Mouse (Mus musculus) midbrain, embryonic 14.5 days (tissue): ENCODE measurements at regions not wholly inside any gene's neighbourhood (a gene's known extent, or its start where the extent isn't known, plus 50 kb on each side); places are given as distances from the start of the nearest gene placed in this dataset.

Source experiments
- ATAC-seq: fragments of 200-750 bp; cut with Nextera tagmentation; 2 replicates; pipeline ENCODE4 v1.8.0; 2017; ENCODE audit warnings: moderate number of reproducible peaks, moderate library complexity; ENCODE audit not compliant: low FRiP score, low TSS enrichment
- DNase-seq: peaks from one replicate; pipeline ENCODE4 v3.0.0-alpha.2; 2015
- H3K27ac ChIP-seq: fragments of 300-500 bp; sonication (generic); replicated peaks from 2 replicates; pipeline ENCODE4 v1.5.1; 2014; ENCODE audit warnings: mild to moderate bottlenecking, low read depth, low read length, moderate library complexity
- H3K27me3 ChIP-seq: fragments of 300-500 bp; sonication (generic); 2 replicates; pipeline ENCODE4 v1.6.1; 2014; ENCODE audit warnings: low read length, control low read depth, mixed read lengths; ENCODE audit not compliant: control insufficient read depth, insufficient read depth
- H3K36me3 ChIP-seq: fragments of 300-500 bp; sonication (generic); 2 replicates; pipeline ENCODE4 v1.6.1; 2014; ENCODE audit warnings: low read length, control low read depth; ENCODE audit not compliant: control insufficient read depth, insufficient read depth
- H3K4me1 ChIP-seq: fragments of 300-500 bp; sonication (generic); 2 replicates; pipeline ENCODE4 v1.6.1; 2014; ENCODE audit warnings: mild to moderate bottlenecking, antibody characterized with exemption, low read length, control low read depth; ENCODE audit not compliant: control insufficient read depth, insufficient read depth
- H3K4me2 ChIP-seq: fragments of 300-500 bp; sonication (generic); 2 replicates; pipeline ENCODE4 v1.6.1; 2014; ENCODE audit warnings: mild to moderate bottlenecking, low read length, moderate library complexity
- H3K4me3 ChIP-seq: fragments of 300-500 bp; sonication (generic); replicated peaks from 2 replicates; pipeline ENCODE4 v1.5.1; 2014; ENCODE audit warnings: low read depth, low read length
- H3K9ac ChIP-seq: fragments of 300-500 bp; sonication (generic); replicated peaks from 2 replicates; pipeline ENCODE4 v1.6.1; 2014; ENCODE audit warnings: mild to moderate bottlenecking, low read length, moderate library complexity
- H3K9me3 ChIP-seq: fragments of 300-500 bp; sonication (generic); 2 replicates; pipeline ENCODE4 v1.6.1; 2016; ENCODE audit warnings: low read length, control low read depth, mixed read lengths; ENCODE audit not compliant: control insufficient read depth
- WGBS: fragments of 180-500 bp; shearing (Covaris S2); extraction: QIAGEN DNeasy Blood & Tissue Kit; methylation state at CpG from one replicate; pipeline ENCODE4 v1.1.7; 2014; 5-methylcytosine and 5-hydroxymethylcytosine counted together

DNA sequence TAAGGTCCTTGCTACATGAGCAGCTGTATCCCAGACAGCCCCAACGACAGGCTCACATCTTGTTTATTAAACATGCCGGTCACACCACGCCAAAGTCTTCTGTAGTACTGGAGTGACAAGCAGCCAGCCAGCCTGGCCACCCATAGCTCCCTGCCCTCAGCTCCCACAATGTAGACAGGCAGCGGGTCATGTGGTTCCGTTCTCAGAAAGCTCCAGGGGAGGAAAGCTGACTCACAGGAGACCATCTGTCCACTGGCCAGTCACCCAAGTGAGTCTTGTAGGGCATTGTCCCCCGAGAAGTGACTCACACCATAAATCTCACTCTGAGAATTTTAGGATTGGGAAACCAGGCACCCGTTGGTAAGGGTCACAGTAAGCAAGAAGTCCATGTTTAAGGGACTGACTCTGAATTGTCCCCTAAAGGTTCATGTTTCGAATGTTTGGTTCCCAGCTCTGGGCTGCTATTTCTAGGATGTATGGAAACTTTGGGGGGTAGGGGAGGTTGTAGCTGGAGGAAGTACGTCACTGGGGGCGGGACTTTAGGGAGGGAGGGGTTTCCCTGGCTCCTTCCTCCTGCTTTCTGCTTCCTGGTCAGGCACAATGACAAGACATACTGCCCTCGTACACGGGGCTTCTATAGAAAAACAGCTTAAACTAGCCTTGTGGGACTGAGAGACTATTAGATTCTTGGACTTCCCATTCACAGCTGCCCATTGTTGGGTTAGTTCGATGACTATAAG, 203.0 kb upstream of the Tbx3 start:
- no peak overlapping the region for H3K4me3 ChIP-seq
- no peak for DNase-seq
- no peaks in the 10 kb centered on the region for H3K9me3 ChIP-seq
- H3K9ac ChIP-seq: no peak overlapping the region
- ATAC-seq: no peak
- WGBS: 83% methylated on average over 13 of the region's 13 CpGs
- no peaks in the 10 kb centered on the region for H3K4me1 ChIP-seq
- no peaks in the 10 kb centered on the region for H3K27me3 ChIP-seq
- no peak overlapping the region for H3K4me2 ChIP-seq
- H3K27ac ChIP-seq: no peak overlapping the region
- H3K36me3 ChIP-seq: no peaks in the 10 kb centered on the region

DNA sequence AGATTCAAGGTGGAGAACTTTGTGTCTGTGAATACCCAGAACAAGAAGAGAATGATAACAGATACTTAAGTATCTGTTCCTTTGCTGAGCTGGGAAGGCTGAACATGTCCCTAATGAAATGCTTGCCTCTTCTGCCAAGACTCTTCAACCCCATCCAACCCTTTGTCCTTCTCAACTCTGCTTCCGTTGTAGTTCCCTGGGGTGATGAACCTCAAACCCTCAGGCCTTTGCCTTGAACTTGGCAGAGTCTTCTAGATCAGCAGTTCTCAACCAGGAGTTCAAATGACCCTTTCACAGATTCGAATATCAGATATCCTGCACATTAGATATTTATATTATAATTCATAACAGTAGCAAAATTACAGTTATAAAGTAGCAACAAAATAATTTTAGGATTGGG, 192.5 kb upstream of the Tbx3 start:
- ATAC-seq: no peak
- Histone ChIP-seq H3K27ac (no peak overlapping the region), H3K4me2 (no peak overlapping the region), H3K27me3 (no peaks in the 10 kb centered on the region), H3K36me3 (no peaks in the 10 kb centered on the region), H3K9ac (no peak overlapping the region), H3K4me1 (no peaks in the 10 kb centered on the region), H3K4me3 (no peak overlapping the region), H3K9me3 (no peaks in the 10 kb centered on the region)
- DNase-seq: no peak
- WGBS: 84% methylated on average over 2 of the region's 2 CpGs

DNA sequence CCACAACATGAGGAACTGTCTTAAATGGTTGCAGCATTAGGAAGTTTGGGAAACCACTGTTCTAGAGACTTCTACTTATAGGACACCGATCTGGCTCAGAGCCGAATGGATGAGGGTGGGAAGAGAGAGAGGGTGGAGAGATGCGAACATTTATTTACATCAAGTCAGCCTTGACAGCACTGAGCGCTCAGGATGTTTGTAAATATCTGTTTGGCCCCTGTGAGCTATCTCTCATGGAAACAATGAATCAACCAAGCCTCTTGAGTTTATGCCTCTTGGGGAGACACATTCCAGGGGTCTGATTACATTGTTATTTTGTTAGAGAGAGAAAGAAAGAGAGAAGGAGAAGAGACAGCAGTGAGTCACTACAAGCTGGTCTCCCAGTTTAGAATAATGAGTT, 192.1 kb upstream of the Tbx3 start:
- Histone ChIP-seq H3K9me3 (no peaks in the 10 kb centered on the region), H3K27me3 (no peaks in the 10 kb centered on the region), H3K9ac (no peak overlapping the region), H3K4me2 (no peak overlapping the region), H3K4me3 (no peak overlapping the region), H3K36me3 (no peaks in the 10 kb centered on the region), H3K27ac (no peak overlapping the region), H3K4me1 (no peaks in the 10 kb centered on the region)
- ATAC-seq (no peak), DNase-seq (no peak)
- 91% methylated on average over 4 of the region's 4 CpGs for WGBS

DNA sequence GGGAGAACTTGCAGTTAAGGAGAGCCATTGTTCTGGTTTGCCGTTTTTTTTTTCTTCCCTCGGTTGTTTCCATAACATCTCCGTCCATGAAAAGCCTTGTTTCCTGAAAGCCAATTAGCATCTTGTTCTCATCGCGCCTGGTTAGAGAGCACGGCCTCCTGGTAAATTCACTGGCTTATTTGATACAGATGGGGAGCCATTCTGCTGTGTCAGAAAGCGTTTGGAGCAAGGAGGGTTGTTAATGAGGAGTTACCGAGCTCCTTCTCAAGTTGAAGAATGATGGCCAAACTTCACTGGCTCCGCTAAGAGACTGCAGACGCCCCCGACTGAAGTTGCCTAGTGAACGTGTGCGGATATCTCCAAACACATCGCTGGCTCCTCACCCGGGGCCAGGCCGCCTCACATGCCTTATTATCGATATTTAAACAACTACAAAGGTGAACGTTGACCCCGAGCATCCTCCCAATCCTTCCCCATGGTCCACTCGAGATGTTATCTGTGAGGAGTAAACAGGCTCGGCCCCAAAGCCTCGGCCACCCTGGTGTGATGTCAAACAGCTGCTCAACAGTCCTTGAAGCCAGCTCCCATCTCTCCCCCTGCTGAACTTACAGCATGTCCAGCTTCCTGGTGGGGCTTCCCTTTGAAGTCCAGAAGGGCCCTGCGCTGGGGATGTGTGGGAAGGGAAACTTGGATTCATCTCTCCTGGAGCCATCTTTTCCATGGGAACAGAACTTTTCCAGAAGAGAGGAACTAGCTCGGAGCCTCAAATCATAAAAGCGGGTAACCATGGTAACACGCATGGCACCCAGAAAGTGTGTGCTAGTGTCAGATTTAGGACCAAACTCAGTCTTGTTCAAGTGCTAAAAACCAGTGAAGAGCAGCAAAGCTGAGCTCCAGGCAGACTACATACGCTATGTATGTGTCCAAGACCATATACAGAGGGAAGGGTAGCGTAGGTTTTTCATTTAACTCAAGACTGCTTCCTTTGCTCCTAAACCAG, 190.0 kb upstream of the Tbx3 start:
- H3K9me3 ChIP-seq: no peaks in the 10 kb centered on the region
- no peak overlapping the region for H3K4me3 ChIP-seq
- ATAC-seq: no peak
- H3K27ac ChIP-seq: no peak overlapping the region
- DNase-seq: peak; percentile 3
- H3K4me1 ChIP-seq: no peaks in the 10 kb centered on the region
- H3K9ac ChIP-seq: no peak overlapping the region
- no peaks in the 10 kb centered on the region for H3K36me3 ChIP-seq
- H3K4me2 ChIP-seq: no peak overlapping the region
- 73% methylated on average over 28 of the region's 28 CpGs for WGBS
- H3K27me3 ChIP-seq: no peaks in the 10 kb centered on the region

DNA sequence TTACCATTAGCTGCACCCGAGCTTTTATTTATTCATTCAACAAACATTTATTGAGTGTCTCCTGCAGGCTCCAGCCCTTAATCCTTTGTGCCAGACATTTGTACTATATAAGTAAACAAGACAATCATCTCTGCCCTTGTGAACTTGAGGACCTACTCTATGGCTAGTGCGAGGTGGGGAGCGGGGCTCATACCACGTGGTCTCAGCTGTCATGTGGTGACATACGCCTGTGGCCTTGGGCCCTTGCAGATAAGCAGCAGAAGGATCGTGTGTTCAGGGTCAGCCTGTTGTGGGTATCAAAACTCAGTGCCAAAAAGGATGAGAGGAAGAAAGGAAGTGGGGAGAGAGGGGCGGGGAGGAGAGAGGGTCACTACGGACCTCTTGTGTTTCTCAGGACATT, 186.8 kb upstream of the Tbx3 start:
- H3K4me1 ChIP-seq: no peaks in the 10 kb centered on the region
- H3K9me3 ChIP-seq: no peaks in the 10 kb centered on the region
- 93% methylated on average over 8 of the region's 8 CpGs for WGBS
- H3K27ac ChIP-seq: no peak overlapping the region
- H3K4me2 ChIP-seq: no peak overlapping the region
- H3K9ac ChIP-seq: no peak overlapping the region
- no peak overlapping the region for H3K4me3 ChIP-seq
- ATAC-seq: no peak
- no peak for DNase-seq
- H3K27me3 ChIP-seq: no peaks in the 10 kb centered on the region
- H3K36me3 ChIP-seq: no peaks in the 10 kb centered on the region

DNA sequence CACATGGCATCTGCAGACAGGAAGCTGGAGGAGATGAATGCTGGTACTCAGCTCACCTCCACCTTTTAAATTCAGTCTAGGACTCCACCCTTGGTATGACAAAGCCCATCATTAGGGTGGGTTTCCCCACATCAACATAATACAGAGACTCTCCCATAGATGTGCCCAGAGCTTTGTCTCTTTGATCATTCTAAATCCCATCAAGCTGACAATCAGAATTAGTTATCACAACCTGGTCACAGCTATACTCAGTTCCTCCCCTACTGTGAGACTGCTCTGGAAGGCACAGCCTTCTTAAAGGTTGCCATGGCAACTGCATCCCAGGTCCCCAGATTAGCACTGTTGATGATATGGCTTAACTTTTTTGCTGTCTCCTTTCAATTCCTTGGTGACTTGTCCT, 184.3 kb upstream of the Tbx3 start:
- ATAC-seq (no peak), DNase-seq (peak; percentile 37)
- Histone ChIP-seq H3K9ac (no peak overlapping the region), H3K4me3 (no peak overlapping the region), H3K4me2 (no peak overlapping the region), H3K4me1 (no peaks in the 10 kb centered on the region), H3K9me3 (no peaks in the 10 kb centered on the region), H3K36me3 (no peaks in the 10 kb centered on the region), H3K27ac (no peak overlapping the region), H3K27me3 (no peaks in the 10 kb centered on the region)

DNA sequence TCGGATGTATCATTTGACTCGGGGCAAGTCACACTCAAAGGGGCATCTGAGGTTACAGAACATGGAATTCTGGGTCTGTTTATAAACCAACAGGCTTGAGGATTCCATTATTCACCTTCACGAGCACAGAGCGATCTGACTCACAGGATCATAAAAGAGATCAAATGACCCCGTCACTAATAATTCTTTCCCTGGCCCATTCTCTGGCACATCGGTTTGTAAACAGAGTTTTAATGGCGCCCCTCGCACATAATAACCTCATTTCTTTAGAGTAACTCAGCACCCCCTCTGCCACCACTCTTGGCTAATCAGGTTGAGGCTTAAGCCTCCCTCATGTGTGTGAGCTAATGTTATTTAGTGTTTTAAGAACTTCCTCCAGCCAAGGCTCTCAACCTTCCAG, 183.3 kb upstream of the Tbx3 start:
- 90% methylated on average over 8 of the region's 8 CpGs for WGBS
- ATAC-seq (no peak), DNase-seq (no peak)
- Histone ChIP-seq H3K27me3 (no peaks in the 10 kb centered on the region), H3K9ac (no peak overlapping the region), H3K4me1 (no peaks in the 10 kb centered on the region), H3K27ac (no peak overlapping the region), H3K9me3 (no peaks in the 10 kb centered on the region), H3K4me2 (no peak overlapping the region), H3K36me3 (no peaks in the 10 kb centered on the region), H3K4me3 (no peak overlapping the region)

DNA sequence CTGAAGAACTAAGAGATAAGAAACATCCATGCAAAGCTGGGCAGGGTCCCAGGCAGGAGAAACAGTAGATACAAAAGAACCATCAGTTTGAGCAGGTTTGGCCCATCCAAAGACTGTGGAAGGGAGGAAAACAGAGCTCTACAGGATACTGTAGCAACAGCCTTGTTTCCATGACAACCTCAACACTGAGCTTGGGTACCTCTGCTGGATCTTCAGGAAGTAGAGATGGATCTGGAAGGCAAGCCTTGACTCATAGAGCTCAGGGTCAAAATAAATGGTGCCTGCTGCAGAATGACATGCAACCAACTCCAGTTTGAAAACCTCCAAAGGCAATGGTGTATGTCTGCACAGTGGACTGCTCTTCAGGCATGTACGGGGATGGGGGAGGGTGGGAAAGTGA, 173.0 kb upstream of the Tbx3 start:
- no peak overlapping the region for H3K4me2 ChIP-seq
- WGBS: 93% methylated on average over 1 of the region's 1 CpGs
- peak; percentile 36 for DNase-seq
- no peaks in the 10 kb centered on the region for H3K4me1 ChIP-seq
- no peak overlapping the region for H3K27ac ChIP-seq
- no peak for ATAC-seq
- no peaks in the 10 kb centered on the region for H3K9me3 ChIP-seq
- no peaks in the 10 kb centered on the region for H3K36me3 ChIP-seq
- no peak overlapping the region for H3K9ac ChIP-seq
- H3K27me3 ChIP-seq: no peaks in the 10 kb centered on the region
- no peak overlapping the region for H3K4me3 ChIP-seq

DNA sequence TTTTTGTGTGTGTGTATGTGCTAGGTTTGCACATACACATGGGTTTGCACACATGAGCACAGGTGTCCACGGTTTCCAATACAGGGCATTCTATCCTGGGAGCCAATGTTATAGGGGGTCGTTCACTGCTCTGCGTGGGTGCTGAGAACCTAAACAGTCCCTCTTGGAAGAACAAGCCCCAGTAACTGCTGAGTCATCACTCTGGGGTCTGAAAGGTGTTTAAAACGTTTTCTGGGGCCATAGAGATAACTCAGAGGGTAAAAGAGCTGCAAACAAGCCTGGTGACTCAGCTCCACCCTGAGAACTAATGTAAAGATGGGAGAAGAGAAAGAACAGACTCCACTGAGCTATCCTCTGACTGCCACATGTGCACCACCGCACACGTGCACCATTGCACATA, 172.0 kb upstream of the Tbx3 start:
- H3K9ac ChIP-seq: no peak overlapping the region
- no peaks in the 10 kb centered on the region for H3K27me3 ChIP-seq
- no peak overlapping the region for H3K27ac ChIP-seq
- no peak overlapping the region for H3K4me3 ChIP-seq
- no peak overlapping the region for H3K4me2 ChIP-seq
- 74% methylated on average over 6 of the region's 6 CpGs for WGBS
- ATAC-seq (no peak), DNase-seq (no peak)
- H3K4me1 ChIP-seq: no peaks in the 10 kb centered on the region
- no peaks in the 10 kb centered on the region for H3K36me3 ChIP-seq
- H3K9me3 ChIP-seq: no peaks in the 10 kb centered on the region
